ENCODE assay signal across 14 mouse cellular contexts in genomic region chr7:66248270-66248669, GRCm38 (mm10).
DNase-seq lines count a peak whose midpoint lies in the region; ATAC-seq and TF ChIP-seq lines count a peak whose summit lies in the region.
"Had no signal": no experiment of that assay in that cellular context is flagged by ENCODE, and none has a peak within 500 bp of the region (broad histone marks: within the 10 kb centered on the region; RNA-seq: fewer than 3 reads in every experiment).

No protein-coding gene starts in this region.

- H3K4me2 ChIP-seq in forebrain, embryonic 13.5 days: no peak overlapping the region
- no peak overlapping the region for H3K4me2 ChIP-seq in hindbrain, embryonic 16.5 days (ENCODE audit: low read length)
- no peak overlapping the region for H3K4me2 ChIP-seq in midbrain, embryonic 15.5 days
- H3K4me2 ChIP-seq in intestine, embryonic 16.5 days (ENCODE audit: low read depth, low read length): no peak overlapping the region
- H3K4me2 ChIP-seq: heart, embryonic 11.5 days; limb, embryonic 13.5 days had no signal

- TF ChIP-seq CTCF in layer of hippocampus, adult 2 months (conservative IDR thresholded peaks at IDR 0.05): no peak

- H3K4me3 ChIP-seq in layer of hippocampus, adult 2 months: no peak overlapping the region
- no peak overlapping the region for H3K4me3 ChIP-seq in forebrain, embryonic 13.5 days
- H3K4me3 ChIP-seq in hindbrain, embryonic 16.5 days (ENCODE audit: low read length): no peak overlapping the region
- H3K4me3 ChIP-seq in midbrain, embryonic 15.5 days: no peak overlapping the region
- no peak overlapping the region for H3K4me3 ChIP-seq in intestine, embryonic 16.5 days (ENCODE audit: low read length)
- H3K4me3 ChIP-seq: limb, embryonic 13.5 days had no signal

- no peak for ATAC-seq in forebrain, embryonic 13.5 days
- no peak; the same call in 1 of the 2 replicates for ATAC-seq in hindbrain, embryonic 16.5 days
- 0 out of 2 replicates have a peak, but pooled peaks have one; percentile 1 for ATAC-seq in midbrain, embryonic 15.5 days (replicated peaks)
- ATAC-seq in intestine, embryonic 16.5 days: no peak

- intact Hi-C loops in gastrocnemius, postnatal 14 days (cut with DNase I; ENCODE audit: low total_unique reads): no loop called here

- no peak for DNase-seq in layer of hippocampus, adult 2 months (ENCODE audit: low spot score in 2 of 2)
- no peak for DNase-seq in layer of hippocampus, adult 11-12 months (ENCODE audit: low spot score)
- no peak for DNase-seq in cerebellum, adult 9-11 months
- DNase-seq in gastrocnemius, postnatal 14 days: no peak
- DNase-seq: B cell, adult 2 months; cerebellum, adult 11 months; kidney, postnatal 14 days; lung, postnatal 14 days had no signal

- peak overlapping the region; percentile 71 for H3K27ac ChIP-seq in layer of hippocampus, adult 2 months
- peak overlapping the region; percentile 48; the same call in 1 of the 2 replicates for H3K27ac ChIP-seq in forebrain, embryonic 13.5 days
- peak overlapping the region; percentile 55; the same call in 1 of the 2 replicates for H3K27ac ChIP-seq in hindbrain, embryonic 16.5 days (ENCODE audit: low read depth, low read length)
- H3K27ac ChIP-seq in midbrain, embryonic 15.5 days: peak overlapping the region; percentile 67
- no peak overlapping the region for H3K27ac ChIP-seq in intestine, embryonic 16.5 days (ENCODE audit: low read length)
- H3K27ac ChIP-seq: limb, embryonic 13.5 days had no signal

- peaks cover 18% of the 10 kb centered on the region for H3K4me1 ChIP-seq in forebrain, embryonic 13.5 days
- peaks cover 12% of the 10 kb centered on the region for H3K4me1 ChIP-seq in hindbrain, embryonic 16.5 days (ENCODE audit: control insufficient read depth, insufficient read depth, low read depth, low read length)
- peaks cover 26% of the 10 kb centered on the region for H3K4me1 ChIP-seq in midbrain, embryonic 15.5 days
- H3K4me1 ChIP-seq in intestine, embryonic 16.5 days (ENCODE audit: control insufficient read depth, insufficient read depth, low read length): peaks cover 4% of the 10 kb centered on the region; the same call in 1 of the 2 replicates

- no peak overlapping the region for H3K9ac ChIP-seq in forebrain, embryonic 13.5 days
- H3K9ac ChIP-seq in hindbrain, embryonic 16.5 days (ENCODE audit: low read depth, low read length): no peak overlapping the region
- no peak overlapping the region for H3K9ac ChIP-seq in midbrain, embryonic 15.5 days
- H3K9ac ChIP-seq in intestine, embryonic 16.5 days (ENCODE audit: low read depth, low read length): no peak overlapping the region
- H3K9ac ChIP-seq: limb, embryonic 13.5 days had no signal

- no peaks in the 10 kb centered on the region for H3K9me3 ChIP-seq in forebrain, embryonic 13.5 days (replicated peaks)
- no peaks in the 10 kb centered on the region for H3K9me3 ChIP-seq in hindbrain, embryonic 16.5 days (ENCODE audit: control insufficient read depth, low read length)
- no peaks in the 10 kb centered on the region for H3K9me3 ChIP-seq in midbrain, embryonic 15.5 days
- no peaks in the 10 kb centered on the region for H3K9me3 ChIP-seq in intestine, embryonic 16.5 days (ENCODE audit: control insufficient read depth, low read length)
- H3K9me3 ChIP-seq: limb, embryonic 13.5 days had no signal

- H3K36me3 ChIP-seq in forebrain, embryonic 13.5 days (ENCODE audit: poor library complexity, severe bottlenecking): no peaks in the 10 kb centered on the region
- H3K36me3 ChIP-seq in hindbrain, embryonic 16.5 days (ENCODE audit: control insufficient read depth, insufficient read depth, low read length): no peaks in the 10 kb centered on the region
- H3K36me3 ChIP-seq in midbrain, embryonic 15.5 days (replicated peaks): no peaks in the 10 kb centered on the region
- no peaks in the 10 kb centered on the region for H3K36me3 ChIP-seq in intestine, embryonic 16.5 days (ENCODE audit: control insufficient read depth, insufficient read depth, low read length)
- H3K36me3 ChIP-seq: limb, embryonic 13.5 days had no signal

- H3K27me3 ChIP-seq in forebrain, embryonic 13.5 days: no peaks in the 10 kb centered on the region
- no peaks in the 10 kb centered on the region for H3K27me3 ChIP-seq in hindbrain, embryonic 16.5 days (replicated peaks; ENCODE audit: control insufficient read depth, insufficient read depth, low read length)
- H3K27me3 ChIP-seq in midbrain, embryonic 15.5 days (replicated peaks): no peaks in the 10 kb centered on the region
- H3K27me3 ChIP-seq in intestine, embryonic 16.5 days (replicated peaks; ENCODE audit: control insufficient read depth, insufficient read depth, low read length): no peaks in the 10 kb centered on the region
- H3K27me3 ChIP-seq: limb, embryonic 13.5 days had no signal
